Mouse (Mus musculus) fibroblast of lung, adult 2 months (primary cell): ENCODE measurements around the gene Ddx25.

Experiments
- DNase-seq: peaks from one replicate; pipeline ENCODE4 v3.0.0-alpha.2; 2011; ENCODE audit warnings: low read depth

Ddx25 gene

DNA sequence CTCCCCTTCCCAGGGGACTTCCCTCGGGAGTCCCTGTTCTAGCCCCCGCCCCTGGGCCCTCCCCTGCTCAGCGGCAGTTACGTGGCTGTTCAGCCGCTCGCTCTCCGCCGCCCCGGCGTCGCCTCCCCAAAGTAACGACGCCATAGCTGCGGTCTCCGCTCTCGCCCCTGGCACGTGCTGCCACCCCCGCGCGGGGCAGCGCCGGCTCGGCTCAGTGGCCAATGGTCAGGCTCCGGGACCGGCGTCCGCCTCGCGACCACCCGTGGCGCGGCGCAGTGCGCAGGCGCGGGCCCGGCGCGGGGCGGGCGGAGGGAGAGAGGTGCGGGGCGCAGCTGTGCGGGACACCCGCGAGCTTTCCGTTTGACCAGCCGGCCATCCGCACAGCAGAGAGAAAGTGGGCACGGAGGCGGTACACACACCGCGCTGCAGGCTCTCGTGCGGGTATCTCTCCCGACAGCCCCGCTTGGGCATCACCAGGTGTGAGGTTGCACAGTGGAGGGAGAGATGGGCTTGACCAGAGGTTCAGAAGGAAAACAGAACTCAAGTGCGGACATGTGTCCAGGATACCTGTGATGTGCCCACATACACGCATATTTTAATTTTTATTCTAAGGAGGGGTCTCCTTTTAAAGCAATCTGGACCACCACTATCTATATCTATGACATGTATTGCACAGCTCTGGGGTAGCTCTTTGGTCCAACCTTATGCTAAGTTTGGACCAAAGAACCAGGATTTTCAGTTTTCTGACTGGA is at the start of gene Ddx25, which contains the start of gene Pus3:
Gene Ddx25 (minus strand): TSS at position 272 of the 752 bp plus-strand sequence.
Gene Pus3 (plus strand): TSS at position 339 of the 752 bp plus-strand sequence.
- no peak for DNase-seq

DNA sequence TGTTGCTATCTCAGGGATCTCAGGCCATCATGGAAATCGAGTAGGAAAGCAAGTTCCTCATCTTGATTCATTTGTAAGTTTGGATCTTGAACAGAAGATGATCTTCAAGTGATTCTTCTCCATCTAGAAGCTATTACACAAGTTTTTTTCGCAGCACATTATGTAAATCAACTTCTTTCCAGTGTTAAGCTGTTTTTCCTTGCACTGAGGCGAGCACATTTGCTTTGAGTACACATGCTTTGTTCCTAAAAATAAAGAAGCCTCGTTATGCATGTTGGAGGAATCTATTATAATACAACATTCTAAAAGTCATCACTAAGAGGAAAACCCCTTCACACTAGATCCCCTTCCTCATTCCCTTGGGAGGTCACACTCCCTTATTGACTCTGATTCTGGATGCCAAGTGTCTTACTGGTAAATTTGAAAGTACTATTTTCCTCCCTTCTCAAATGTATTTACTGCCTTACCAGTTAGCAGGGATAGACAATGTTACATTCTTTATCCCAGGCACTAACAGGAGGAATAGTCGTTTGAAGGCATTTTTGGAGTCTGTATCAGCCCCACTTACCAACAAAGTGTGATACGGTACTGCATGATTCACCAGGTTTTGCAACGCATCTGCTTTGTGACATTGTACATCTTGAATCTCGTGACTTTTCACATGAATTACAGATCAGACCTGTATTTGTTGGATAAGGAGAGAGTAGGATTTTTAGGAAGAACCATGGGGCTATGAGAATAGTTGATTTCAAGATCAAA is 49.5 kb upstream of the Ddx25 start:
- no peak for DNase-seq

DNA sequence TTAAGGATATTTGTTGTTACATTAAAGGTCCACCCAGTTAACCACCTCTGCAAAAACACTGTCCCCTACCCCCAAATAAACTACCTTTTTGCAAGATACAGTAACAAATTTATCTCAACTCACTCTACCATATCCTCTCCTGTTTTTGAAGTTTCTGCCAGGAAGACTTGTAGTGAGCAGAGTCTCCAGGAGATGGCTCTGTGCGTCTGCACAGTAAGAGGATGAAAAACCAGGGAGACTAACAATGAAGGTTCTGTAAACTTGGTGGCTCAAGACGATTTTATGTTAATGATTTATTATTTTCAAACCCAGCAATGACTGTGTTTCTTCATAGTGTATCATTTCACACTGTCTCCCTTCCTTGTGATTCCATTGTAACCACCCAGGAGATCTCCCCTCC is 34.6 kb upstream of the Ddx25 start:
- peak; percentile 12 for DNase-seq

DNA sequence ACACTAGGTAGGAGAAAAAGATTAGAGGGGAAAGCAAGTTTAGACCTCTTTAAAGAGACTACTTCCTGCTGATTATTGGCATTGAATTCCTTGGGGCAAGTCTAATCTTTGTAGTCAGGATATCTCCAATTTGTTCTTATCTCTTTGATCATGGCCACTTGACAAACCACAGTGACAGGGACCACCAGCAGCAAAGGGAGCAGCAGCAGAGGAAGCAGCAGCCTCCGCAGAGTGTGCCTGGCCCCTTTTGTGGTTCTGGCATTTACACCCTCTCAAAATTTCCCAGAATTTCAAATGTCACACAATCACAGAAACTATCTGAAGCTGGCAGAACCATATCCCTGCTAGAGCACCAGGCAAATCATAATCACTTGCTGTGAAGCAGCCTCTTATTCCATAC is 29.3 kb upstream of the Ddx25 start:
- no peak for DNase-seq

DNA sequence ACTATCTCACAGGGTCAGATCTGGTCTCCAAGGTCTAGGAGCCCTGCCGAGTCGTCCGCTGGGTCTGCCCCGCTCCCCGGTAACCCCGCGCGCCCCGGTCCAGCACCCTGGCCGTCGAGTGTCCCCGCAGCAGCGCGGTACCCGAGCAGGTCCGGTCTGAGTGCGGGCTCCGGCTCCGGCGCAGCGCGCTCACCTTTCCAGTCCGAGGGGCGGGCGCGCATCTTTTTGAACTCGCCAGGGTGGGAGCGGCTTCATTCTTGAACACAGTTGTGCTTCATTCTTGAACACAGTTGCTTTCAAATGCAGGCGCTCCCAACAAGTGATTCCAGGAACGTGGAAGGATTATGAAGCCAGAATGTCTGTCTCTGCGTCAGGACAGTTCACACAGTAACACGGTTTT is 16.1 kb upstream of the Ddx25 start:
- no peak for DNase-seq

DNA sequence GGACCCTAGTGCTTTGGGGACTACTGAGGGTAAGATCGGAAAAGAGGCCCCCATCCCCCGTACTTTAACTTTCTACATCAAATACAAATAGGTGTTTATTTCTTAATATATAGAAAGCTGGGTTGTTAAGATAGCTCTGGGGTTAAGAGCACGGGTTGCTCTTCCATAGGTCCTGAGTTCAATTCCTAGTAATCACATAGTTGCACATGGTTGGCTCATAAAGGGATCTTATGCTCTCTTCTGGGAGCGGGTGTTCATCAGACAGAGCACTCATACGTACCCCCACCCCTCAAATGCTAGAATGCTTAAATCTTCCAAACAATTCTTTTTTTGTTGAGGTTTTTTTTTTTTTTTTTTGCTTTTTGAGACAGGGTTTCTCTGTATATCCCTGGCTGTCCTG is 12.3 kb upstream of the Ddx25 start:
- DNase-seq: peak; percentile 3

DNA sequence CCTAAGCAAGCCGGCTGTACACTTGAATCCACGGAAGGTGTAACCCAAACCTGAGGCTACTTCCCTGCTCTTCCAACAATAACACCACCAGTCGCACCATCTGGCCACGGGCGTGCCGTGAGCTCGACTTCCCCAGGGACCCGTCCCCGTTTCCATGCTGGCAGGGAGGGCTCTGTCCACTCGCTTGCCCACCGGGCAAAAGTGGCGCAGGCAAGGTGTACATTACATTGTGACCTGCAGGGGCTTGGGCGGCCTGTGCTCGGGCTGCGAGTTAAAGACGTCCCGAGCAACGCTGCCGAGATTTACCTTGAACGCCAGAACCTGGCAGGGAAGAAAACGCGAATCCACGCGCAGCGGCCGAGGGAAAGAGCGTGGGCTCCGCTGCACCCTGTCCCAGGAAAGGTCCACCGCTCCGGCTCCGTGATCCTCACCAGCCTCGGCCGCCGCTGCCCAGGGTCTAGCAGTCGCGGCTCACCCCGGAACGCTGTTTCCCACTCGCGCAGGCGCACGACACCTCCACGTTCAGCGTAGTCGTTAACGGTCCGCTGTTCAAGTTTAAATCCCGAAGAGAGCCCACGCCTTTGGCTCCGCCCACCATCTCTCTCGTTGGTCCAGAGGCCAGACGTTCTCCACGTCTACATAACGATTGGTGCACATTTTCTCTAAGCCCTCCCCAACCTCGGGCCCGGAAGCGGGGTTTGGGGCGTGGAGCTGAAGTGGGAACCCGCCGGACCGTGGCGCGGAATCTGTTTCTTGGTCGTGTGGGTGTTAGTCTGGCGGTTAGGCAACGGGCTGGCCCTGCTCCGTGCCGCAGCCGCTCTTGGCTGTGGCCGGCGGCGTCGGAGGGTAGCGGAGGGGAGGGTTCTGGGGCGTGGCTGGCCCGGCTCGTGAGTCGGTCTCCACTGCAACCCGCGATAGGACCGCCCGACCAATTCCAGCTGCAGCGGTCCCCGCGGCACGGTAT is 11.5 kb upstream of the Ddx25 start, which contains the start of the genes Pate2 and Hyls1:
Gene Pate2 (plus strand): TSS at position 714 of the 964 bp plus-strand sequence.
Gene Hyls1 (minus strand): TSS at position 828 of the 964 bp plus-strand sequence.
- peak; percentile 96 for DNase-seq

DNA sequence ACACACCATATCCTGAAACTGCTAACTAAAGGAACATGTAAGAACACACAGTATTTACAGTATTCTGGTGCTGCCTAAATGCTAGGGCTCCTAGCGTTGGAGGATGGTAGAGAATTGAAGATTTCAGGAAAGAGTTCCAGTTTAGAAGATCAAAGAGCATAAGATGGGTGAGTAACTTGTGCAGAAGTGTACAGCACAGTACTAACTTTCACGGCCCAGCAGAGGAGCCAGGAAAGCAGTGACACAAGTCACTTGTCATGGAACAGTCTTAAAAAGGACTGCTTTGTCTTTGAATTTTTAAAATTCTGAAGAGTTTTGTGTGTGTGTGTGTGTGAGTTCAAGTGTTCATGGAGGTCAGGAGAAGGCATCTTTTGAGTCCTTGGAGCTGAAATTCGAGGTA is 9.7 kb upstream of the Ddx25 start:
- no peak for DNase-seq

DNA sequence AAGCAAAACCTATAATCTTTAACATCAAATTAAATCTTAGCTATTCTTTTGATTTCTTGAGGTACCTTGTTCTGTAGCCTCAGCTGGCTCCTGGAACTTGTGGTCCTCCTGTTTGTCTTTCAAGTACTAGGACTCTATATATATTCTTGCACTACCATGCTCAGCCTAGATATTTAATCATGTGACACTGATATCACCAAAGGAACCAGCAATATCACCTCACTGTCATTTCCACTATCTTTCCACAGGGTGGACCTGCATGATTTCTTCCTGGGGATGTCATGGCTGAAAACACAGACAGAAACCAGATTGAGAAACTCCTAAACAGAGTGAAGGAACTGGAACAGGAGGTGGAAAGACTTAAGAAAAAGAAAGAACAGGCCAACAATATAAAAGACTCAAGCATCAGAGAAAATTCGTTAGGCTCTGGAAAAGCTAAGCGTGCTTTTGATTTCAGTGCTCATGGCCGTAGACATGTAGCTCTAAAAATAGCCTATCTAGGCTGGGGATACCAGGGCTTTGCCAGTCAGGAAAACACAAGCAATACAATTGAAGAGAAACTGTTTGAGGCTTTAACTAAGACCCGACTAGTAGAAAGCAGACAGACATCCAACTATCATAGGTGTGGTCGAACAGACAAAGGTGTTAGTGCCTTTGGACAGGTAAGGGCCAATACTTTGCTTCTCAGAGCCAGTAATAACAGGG is 6.4 kb upstream of the Ddx25 start:
- no peak for DNase-seq

DNA sequence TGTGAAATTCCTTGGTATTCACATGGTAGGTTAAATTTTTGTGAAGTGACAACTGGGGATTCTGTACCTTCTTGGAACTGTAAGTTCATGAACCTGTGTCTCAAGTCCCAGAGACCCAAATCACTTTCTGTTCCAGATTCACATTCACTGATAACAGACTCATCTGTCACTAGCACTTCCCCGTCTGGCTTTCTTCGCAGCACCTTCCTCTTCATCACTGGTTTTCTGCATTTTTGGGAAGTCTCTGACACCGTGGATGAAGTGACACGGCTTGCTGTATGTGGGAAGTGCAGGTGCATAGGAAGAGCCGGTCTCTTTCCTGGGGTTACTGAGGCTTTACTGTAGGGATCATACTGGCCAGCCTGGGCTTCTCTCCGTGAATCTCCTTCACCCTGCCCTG is 3.3 kb upstream of the Ddx25 start:
- DNase-seq: no peak

DNA sequence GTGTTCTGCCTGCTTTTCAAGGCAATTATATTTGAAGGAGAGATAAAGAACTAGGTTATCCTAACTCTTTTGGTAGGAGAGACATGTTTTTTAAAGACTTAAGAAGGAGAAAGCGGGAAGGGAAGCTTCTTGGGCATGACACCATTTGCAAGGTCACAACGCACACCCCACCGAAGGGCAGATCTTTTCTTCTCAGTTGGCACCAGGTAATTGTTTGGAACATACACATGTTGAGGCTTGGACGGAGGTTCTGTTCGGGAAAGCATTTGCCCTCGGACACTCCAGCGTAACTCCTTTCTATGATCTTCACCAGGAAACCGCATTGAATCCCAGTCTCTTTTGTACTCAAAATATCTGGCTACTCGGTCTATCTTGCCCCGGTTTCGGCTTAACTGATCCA is 2.7 kb upstream of the Ddx25 start:
- no peak for DNase-seq

DNA sequence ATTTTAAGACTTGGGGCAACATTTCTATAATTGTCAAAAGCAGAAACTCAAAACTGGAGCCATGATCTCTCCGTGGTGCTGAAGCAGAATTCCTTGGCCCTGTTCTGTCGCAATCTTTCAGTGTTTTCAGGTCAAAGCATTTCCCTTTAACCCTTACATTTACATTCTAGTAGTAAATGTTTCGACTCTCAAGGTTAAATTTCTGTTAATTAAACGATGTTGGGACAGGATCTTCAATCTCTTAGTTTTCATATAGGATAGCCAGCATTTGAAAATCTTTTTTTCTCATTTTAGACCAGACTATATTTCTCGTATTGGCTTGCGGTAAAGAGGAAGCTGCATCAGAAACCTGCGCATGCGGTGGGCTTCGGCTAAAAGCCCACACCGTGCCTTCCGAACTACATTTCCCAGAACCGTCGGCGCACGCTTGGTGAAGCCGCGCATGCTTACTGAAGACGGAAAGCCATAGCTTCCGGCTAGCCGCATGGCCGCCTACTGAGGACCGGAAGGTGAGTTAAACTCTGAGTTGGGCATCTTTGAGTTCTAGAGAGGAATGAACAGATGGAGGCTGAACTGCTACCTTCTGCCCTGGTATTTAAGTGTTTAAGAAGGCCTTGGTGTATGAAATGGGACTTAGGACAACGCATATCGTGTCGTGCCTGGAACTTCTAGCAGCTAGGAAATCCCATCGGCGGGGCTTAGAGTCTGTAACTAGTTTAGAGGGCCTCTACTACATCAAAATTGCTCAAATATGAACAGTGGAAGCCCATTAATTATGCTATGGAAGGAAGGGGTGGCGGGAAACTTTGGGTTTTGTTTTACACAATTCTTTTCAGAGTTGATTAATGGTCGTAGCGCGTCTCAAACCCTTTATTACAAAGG is 922 bp upstream of the Ddx25 start:
- peak; percentile 51 for DNase-seq

DNA sequence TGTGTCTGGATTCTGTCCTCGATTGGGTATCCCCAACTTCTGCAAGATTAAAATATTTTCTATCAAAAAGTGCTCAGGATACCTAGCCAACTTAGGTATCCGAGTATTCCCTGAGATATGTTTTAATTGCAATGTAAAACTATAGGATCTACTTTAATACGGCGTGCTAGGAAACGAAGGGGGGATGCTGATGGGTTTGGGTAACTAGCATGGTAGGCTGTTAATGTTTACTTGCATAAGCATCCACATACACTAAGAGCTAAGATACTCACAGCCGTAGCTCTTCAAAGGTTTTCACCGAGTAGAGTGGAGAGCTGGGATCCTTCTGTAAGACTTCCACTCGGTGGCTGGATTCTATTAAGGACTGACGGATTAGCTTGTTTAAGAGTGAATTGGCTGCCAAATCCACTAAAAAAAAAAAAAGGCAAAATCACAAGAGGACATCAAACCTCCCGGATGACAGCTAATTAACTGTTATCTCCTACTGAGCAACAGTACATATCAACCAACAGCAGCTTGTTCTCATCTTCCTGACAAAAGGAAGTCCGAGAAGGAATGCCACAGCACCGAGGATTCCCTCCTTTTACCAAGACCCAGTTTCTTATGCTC is 1.7 kb downstream of the Ddx25 start:
- DNase-seq: no peak

DNA sequence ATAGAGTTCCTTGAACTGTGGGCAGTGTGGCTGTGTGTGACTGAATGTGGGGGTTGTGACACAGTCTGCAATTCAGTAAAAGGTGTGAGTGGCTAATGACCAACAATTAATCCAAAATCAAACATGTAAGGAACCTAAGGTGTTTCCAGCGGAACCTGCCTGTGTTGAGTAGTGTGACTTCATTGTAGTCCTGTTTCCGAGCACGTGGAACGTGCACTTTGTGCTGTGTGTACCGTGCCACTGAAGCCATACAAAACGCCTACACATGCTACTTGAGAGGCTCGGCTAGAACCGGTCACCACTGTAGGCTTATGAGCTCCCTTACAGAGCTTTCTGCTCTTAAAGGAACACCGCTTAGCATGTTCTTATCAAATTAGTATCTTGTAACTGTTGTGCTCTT is 9.9 kb downstream of the Ddx25 start:
- DNase-seq: no peak

DNA sequence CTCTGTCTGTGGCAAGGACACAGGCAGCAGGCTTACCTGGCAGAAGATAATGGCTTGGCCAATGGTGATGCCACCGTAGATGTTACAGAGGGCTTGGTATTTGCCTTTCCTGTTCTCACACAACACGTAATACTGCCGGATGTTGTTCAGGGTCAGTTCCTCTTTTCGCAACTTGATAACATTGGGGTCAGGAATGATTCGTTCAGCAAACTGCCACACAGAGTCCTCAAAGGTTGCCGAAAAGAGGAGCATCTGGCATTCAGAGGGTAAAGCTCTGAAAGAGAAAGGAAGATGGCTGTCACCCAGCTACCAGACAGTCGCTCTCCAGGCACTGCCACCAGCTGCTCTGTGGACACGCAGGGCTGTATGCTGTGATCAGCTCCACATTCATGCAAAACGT is 11.6 kb downstream of the Ddx25 start:
- no peak for DNase-seq

DNA sequence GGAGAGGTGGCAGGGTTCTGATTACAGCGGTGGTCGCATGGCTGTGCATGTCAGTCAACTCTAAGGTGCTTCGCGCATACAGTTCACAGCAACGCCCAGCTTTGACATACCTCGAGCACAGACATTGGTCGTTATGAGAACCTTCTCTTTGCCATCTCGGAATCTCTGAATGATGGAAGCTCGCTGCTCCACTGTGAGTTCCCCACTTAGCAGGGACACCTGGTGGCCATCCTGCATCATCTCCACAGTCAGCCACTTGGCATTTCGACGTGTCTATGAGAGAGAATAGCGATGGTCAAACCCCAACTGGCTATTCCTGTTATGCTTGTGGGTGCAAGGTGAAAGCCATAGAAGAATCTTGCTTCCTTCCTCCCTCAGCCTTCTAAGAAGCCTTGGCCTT is 12.6 kb downstream of the Ddx25 start:
- no peak for DNase-seq

DNA sequence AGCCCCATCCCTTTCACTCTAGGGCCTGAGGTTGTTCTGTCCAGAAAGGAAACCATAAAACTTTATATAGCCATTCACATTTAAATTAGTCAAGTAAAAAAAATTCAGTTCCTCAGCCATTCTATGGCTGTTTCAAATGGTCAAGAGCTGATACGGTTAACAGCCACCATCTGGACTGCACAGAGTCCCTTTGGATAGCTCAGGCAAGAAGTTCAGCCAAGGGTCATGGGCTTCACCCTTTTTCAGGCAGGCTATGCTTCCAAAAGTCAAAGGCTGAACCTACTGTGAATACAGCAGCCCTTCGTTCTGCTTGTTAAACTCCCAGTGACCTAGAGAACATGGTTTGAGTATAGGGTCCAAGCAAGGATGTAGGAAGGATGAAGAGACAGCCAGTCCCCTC is 13.7 kb downstream of the Ddx25 start:
- DNase-seq: no peak

DNA sequence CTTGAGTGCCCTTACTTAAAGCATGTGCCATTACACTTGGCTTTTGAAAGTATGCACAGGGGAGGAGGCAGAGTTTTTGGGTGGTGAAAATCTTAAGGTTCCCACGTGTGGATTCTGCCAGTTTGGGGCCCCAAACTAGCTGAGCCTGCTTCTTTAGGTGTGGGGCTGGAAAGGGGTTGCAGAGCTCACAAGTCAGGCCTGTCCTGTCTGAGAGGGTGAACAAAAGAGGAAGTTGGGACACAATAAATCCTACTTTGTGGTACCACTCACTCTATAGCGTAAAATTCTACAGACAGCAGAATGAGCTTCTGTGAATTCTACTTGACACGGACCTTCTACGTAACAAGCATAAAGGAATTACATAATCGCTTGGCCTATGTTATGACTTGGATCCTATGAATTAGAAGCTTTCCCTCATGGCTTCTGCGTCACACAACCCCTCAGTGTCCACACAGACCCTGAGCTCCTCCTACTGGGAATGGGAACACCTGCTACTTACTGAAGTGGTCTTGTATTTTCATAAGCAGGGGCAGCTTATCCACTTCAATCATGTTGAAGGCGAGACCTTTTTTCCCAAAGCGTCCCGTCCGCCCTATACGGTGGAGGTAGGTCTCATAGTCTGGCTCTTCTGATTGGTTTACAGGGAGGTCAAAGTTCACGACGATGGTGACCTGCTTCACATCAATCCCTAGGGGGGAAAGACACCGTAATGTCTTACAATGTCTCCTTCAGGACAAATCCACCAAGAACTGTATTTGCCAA is 15.0 kb downstream of the Ddx25 start:
- DNase-seq: no peak

DNA sequence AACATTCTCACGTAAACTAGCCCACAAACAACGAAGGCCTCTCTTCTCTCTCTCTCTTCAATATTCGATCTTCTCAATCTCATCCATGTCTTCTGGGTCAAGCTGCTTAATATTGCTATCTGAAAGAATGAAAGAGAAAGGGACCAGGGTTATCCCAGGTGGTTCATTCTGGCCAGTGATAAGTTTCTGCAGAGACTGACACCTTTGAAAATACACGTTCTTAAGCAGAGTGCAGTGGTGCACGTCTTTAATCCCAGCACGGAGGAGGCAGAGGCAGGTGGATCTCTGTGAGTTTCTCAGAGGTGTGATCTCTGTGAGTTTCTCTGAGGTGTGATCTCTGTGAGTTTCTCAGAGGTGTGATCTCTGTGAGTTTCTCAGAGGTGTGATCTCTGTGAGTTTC is 16.4 kb downstream of the Ddx25 start:
- no peak for DNase-seq
